Mouse (Mus musculus) cortical plate, adult 2 months (tissue): ENCODE measurements at regions not wholly inside any gene's neighbourhood (a gene's known extent, or its start where the extent isn't known, plus 50 kb on each side); places are given as distances from the start of the nearest gene placed in this dataset.

Experiments used
- H3K27ac ChIP-seq: fragments of 200-500 bp; 2 replicates; pipeline ENCODE4 v1.5.1; 2012; ENCODE audit warnings: low read length, control low read depth, inconsistent platforms; ENCODE audit not compliant: insufficient read depth
- H3K4me1 ChIP-seq: fragments of 200-500 bp; 2 replicates; pipeline ENCODE4 v1.6.1; 2011; ENCODE audit warnings: low read length; ENCODE audit not compliant: control insufficient read depth, insufficient read depth
- H3K4me3 ChIP-seq: fragments of 200-500 bp; 2 replicates; pipeline ENCODE4 v1.5.1; 2011; ENCODE audit warnings: mild to moderate bottlenecking, low read length, control low read depth; ENCODE audit not compliant: insufficient read depth
- CTCF ChIP-seq: fragments of 200-500 bp; IDR thresholded peaks from 2 replicates; pipeline ENCODE4 v1.5.1; 2011; ENCODE audit warnings: mild to moderate bottlenecking, control low read depth, low read length; ENCODE audit not compliant: insufficient read depth; ENCODE audit errors: extremely low read depth
- POLR2A ChIP-seq: fragments of 200-500 bp; IDR thresholded peaks from 2 replicates; pipeline ENCODE4 v1.6.1; 2011; ENCODE audit warnings: mild to moderate bottlenecking, low read length, control low read depth; ENCODE audit not compliant: insufficient read depth; ENCODE audit errors: extremely low read depth

DNA sequence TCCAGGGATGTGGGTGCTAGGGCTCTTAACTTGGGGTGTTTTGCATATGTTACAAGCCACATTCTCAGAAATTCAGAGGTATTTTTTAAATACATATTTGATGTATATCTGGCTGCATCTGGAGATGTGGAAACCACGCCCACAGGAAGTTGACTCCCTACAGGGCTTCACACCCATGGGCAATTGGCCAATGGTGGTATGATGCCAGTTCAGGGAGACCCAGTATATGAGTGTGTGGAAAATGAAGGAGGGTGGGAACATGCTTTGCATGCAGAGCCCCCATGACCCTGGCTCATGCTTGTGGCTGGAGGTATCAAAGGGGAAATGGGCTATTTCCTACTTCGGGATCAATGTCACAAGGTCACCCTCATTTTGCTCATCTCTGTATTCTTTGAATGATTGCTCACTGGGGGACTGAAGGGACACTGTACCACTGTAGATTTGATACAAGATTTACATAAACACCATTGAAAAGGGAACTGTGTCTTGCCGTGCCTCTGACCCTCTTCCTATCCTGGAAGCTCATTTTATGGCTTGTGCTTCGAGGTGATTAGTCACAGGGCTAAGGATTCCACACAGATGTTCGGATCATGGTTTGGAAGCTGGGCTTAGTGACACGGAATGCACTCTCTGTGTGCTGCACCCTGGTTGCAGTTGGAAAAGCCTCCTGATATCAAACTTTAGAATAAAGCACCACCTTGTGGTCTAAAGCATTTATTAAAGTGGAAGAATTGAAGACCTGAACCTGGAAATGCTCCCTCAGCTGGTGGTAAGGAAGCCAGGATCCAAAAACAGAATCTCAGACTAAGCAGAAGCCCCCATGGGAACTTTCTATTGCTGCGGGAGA lies 56.8 kb upstream of the Edn1 start:
- Histone ChIP-seq H3K4me3 (no peak overlapping the region), H3K4me1 (no peaks in the 10 kb centered on the region), H3K27ac (no peak overlapping the region)
- TF ChIP-seq POLR2A, result no peak
- peak; percentile 56 for TF ChIP-seq CTCF

DNA sequence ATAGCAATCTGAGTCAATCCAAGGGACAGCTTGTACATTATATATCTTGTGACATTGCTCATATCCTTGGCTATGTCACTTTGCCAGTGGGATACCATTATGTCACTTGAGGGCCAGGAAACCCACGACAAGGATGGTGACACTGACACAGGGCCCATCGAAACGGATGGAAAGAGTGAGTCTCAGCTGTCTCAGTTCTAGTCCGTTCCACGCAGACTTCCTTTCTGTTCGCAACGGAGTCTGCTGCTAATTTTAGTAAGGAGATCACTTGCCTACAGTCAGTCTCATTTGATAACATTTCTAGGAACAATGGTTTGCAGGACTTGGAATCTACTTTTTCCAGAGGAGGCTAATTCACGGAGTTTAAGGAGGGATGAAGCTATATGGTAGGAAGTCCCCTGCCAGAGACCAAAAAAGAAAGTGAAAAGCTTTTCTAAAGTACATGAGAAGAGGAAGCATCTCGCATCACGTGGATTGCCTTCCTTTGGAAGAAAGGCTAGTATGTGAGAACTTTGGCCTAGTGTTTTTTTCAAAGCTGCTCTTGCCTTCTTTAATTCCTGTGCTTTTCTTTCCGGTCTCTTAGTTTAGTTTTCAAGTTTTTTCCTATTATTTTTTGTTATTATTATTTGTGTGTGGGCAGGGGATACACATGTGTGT lies 55.4 kb upstream of the Edn1 start:
- TF ChIP-seq POLR2A (no peak), CTCF (no peak)
- Histone ChIP-seq H3K4me3 (no peak overlapping the region), H3K27ac (0 out of 2 replicates have a peak overlapping the region, but pooled peaks have one; percentile 25), H3K4me1 (no peaks in the 10 kb centered on the region)
